Mouse (Mus musculus) hindbrain, embryonic 16.5 days (tissue): ENCODE measurements around the gene Higd2a. TPM values are rescaled to one million over a fixed set of nuclear protein-coding genes. Genes with fewer than 3 reads are reported as not detected.
A peak's percentile ranks its signal among the peaks of the same experiment; 100 is the strongest.

ENCODE experiments used
- ATAC-seq: fragments of 200-750 bp; cut with Nextera tagmentation; 2 replicates; pipeline ENCODE4 v1.8.0; 2017; ENCODE audit warnings: moderate TSS enrichment, moderate library complexity
- H3K27ac ChIP-seq: fragments of 300-500 bp; sonication (generic); 2 replicates; pipeline ENCODE4 v1.5.1; 2014; ENCODE audit warnings: low read depth, mild to moderate bottlenecking, control low read depth, low read length, moderate library complexity
- H3K27me3 ChIP-seq: fragments of 300-500 bp; sonication (generic); replicated peaks from 2 replicates; pipeline ENCODE4 v1.6.1; 2014; ENCODE audit warnings: low read length; ENCODE audit not compliant: control insufficient read depth, insufficient read depth
- H3K36me3 ChIP-seq: fragments of 300-500 bp; sonication (generic); 2 replicates; pipeline ENCODE4 v1.6.1; 2014; ENCODE audit warnings: mild to moderate bottlenecking, low read length, moderate library complexity, mixed read lengths; ENCODE audit not compliant: control insufficient read depth, insufficient read depth
- H3K4me1 ChIP-seq: fragments of 300-500 bp; sonication (generic); 2 replicates; pipeline ENCODE4 v1.6.1; 2014; ENCODE audit warnings: low read depth, low read length; ENCODE audit not compliant: control insufficient read depth, insufficient read depth
- H3K4me2 ChIP-seq: fragments of 300-500 bp; sonication (generic); 2 replicates; pipeline ENCODE4 v1.6.1; 2014; ENCODE audit warnings: mild to moderate bottlenecking, low read length, control low read depth, moderate library complexity
- H3K4me3 ChIP-seq: fragments of 300-500 bp; sonication (generic); 2 replicates; pipeline ENCODE4 v1.5.1; 2014; ENCODE audit warnings: mild to moderate bottlenecking, low read length, control low read depth, moderate library complexity
- H3K9ac ChIP-seq: fragments of 300-500 bp; sonication (generic); 2 replicates; pipeline ENCODE4 v1.6.1; 2014; ENCODE audit warnings: low read depth, mild to moderate bottlenecking, control low read depth, low read length, moderate library complexity
- H3K9me3 ChIP-seq: fragments of 300-500 bp; sonication (generic); 2 replicates; pipeline ENCODE4 v1.6.1; 2014; ENCODE audit warnings: mild to moderate bottlenecking, low read length, moderate library complexity; ENCODE audit not compliant: control insufficient read depth
- WGBS: fragments of 180-500 bp; shearing (Covaris S2); extraction: QIAGEN DNeasy Blood & Tissue Kit; methylation state at CpG from one replicate; pipeline ENCODE4 v1.1.7; 2014; 5-methylcytosine and 5-hydroxymethylcytosine counted together
- polyA plus RNA-seq: library from polyadenylated mRNA; unstranded; fragments of >200 nt; fragmentation: Nextera tagmentation; extraction: Ambion mirVana; gene quantifications from 2 replicates; pipeline ENCODE4 v1.2.1, GENCODE M21; 2015

Gene Higd2a
- polyA plus RNA-seq, 1 experiment from 2014 or later, result 288 TPM

GRCm38 (mm10) chr13:54591776-54592356 lies 1.9 kb downstream of the Higd2a start:
- Histone ChIP-seq H3K36me3 (peaks cover 2% of the 10 kb centered on the region; the same call in 1 of the 2 replicates), H3K27me3 (no peaks in the 10 kb centered on the region), H3K4me3 (peak overlapping the region; percentile 92; the same call in 1 of the 2 replicates), H3K4me2 (peak overlapping the region; percentile 76), H3K9ac (no peak overlapping the region), H3K4me1 (peaks cover 25% of the 10 kb centered on the region), H3K9me3 (no peaks in the 10 kb centered on the region), H3K27ac (no peak overlapping the region)
- no peak for ATAC-seq
- 94% methylated on average over 8 of the region's 8 CpGs for WGBS

GRCm38 (mm10) chr13:54593617-54594016 lies 3.6 kb downstream of the Higd2a start:
- H3K4me3 ChIP-seq, result no peak overlapping the region
- no peaks in the 10 kb centered on the region for H3K9me3 ChIP-seq
- 82% methylated on average over 11 of the region's 11 CpGs for WGBS
- H3K9ac ChIP-seq, result no peak overlapping the region
- no peak for ATAC-seq
- no peaks in the 10 kb centered on the region for H3K27me3 ChIP-seq
- no peak overlapping the region for H3K4me2 ChIP-seq
- peaks cover 13% of the 10 kb centered on the region for H3K36me3 ChIP-seq
- no peak overlapping the region for H3K27ac ChIP-seq
- peaks cover 25% of the 10 kb centered on the region for H3K4me1 ChIP-seq

GRCm38 (mm10) chr13:54596107-54596690 lies 6.2 kb downstream of the Higd2a start:
- 85% methylated on average over 8 of the region's 8 CpGs for WGBS
- Histone ChIP-seq H3K4me2 (no peak overlapping the region), H3K36me3 (peaks cover 15% of the 10 kb centered on the region), H3K9ac (peak overlapping the region; percentile 22; the same call in 1 of the 2 replicates), H3K27me3 (no peaks in the 10 kb centered on the region), H3K27ac (0 out of 2 replicates have a peak overlapping the region, but pooled peaks have one; percentile 12), H3K4me1 (peaks cover 14% of the 10 kb centered on the region), H3K9me3 (no peaks in the 10 kb centered on the region), H3K4me3 (no peak overlapping the region)
- ATAC-seq, result no peak

GRCm38 (mm10) chr13:54596870-54597269 lies 6.9 kb downstream of the Higd2a start:
- no peak overlapping the region for H3K4me3 ChIP-seq
- H3K9me3 ChIP-seq, result no peaks in the 10 kb centered on the region
- no peaks in the 10 kb centered on the region for H3K27me3 ChIP-seq
- no peak overlapping the region for H3K4me2 ChIP-seq
- H3K9ac ChIP-seq, result no peak overlapping the region
- H3K36me3 ChIP-seq, result peaks cover 15% of the 10 kb centered on the region
- ATAC-seq, result 0 out of 2 replicates have a peak, but pooled peaks have one; percentile 13
- no peak overlapping the region for H3K27ac ChIP-seq
- peaks cover 8% of the 10 kb centered on the region; the same call in 1 of the 2 replicates for H3K4me1 ChIP-seq
- 60% methylated on average over 5 of the region's 5 CpGs for WGBS

- 0 out of 2 replicates have a peak, but pooled peaks cover 4% of the 10 kb centered on the region for H3K4me1 ChIP-seq
- peaks cover 13% of the 10 kb centered on the region for H3K36me3 ChIP-seq
- no peak for ATAC-seq
- H3K4me3 ChIP-seq, result no peak overlapping the region
- no peak overlapping the region for H3K9ac ChIP-seq
- no peaks in the 10 kb centered on the region for H3K9me3 ChIP-seq
- no peak overlapping the region for H3K4me2 ChIP-seq
- no peak overlapping the region for H3K27ac ChIP-seq
- H3K27me3 ChIP-seq, result no peaks in the 10 kb centered on the region
- 91% methylated on average over 12 of the region's 12 CpGs for WGBS
Measured at GRCm38 (mm10) chr13:54598622-54599143, 8.7 kb downstream of the Higd2a start.

GRCm38 (mm10) chr13:54602639-54603111 lies 12.7 kb downstream of the Higd2a start:
- no peak overlapping the region for H3K9ac ChIP-seq
- ATAC-seq, result no peak
- H3K9me3 ChIP-seq, result no peaks in the 10 kb centered on the region
- no peak overlapping the region for H3K27ac ChIP-seq
- H3K4me3 ChIP-seq, result no peak overlapping the region
- H3K4me1 ChIP-seq, result no peaks in the 10 kb centered on the region
- no peak overlapping the region for H3K4me2 ChIP-seq
- H3K36me3 ChIP-seq, result peaks cover 17% of the 10 kb centered on the region
- 63% methylated on average over 3 of the region's 3 CpGs for WGBS
- no peaks in the 10 kb centered on the region for H3K27me3 ChIP-seq

GRCm38 (mm10) chr13:54603501-54603900 lies 13.5 kb downstream of the Higd2a start:
- Histone ChIP-seq H3K36me3 (peaks cover 10% of the 10 kb centered on the region), H3K27ac (no peak overlapping the region), H3K9ac (no peak overlapping the region), H3K4me2 (no peak overlapping the region), H3K4me3 (no peak overlapping the region), H3K4me1 (peaks cover 6% of the 10 kb centered on the region), H3K27me3 (no peaks in the 10 kb centered on the region), H3K9me3 (no peaks in the 10 kb centered on the region)
- ATAC-seq, result no peak

- peaks cover 7% of the 10 kb centered on the region for H3K36me3 ChIP-seq
- no peak for ATAC-seq
Measured at GRCm38 (mm10) chr13:54604221-54604620, 14.2 kb downstream of the Higd2a start.

GRCm38 (mm10) chr13:54605426-54605825 lies 15.4 kb downstream of the Higd2a start:
- peaks cover 23% of the 10 kb centered on the region for H3K4me1 ChIP-seq

More at GRCm38 (mm10) chr13:54604221-54604620, 14.2 kb downstream of the Higd2a start:
- no peaks in the 10 kb centered on the region for H3K9me3 ChIP-seq
- H3K4me2 ChIP-seq, result no peak overlapping the region
- H3K4me3 ChIP-seq, result no peak overlapping the region
- peaks cover 13% of the 10 kb centered on the region for H3K4me1 ChIP-seq
- WGBS, result 53% methylated on average over 4 of the region's 4 CpGs
- H3K27me3 ChIP-seq, result no peaks in the 10 kb centered on the region
- no peak overlapping the region for H3K27ac ChIP-seq
- no peak overlapping the region for H3K9ac ChIP-seq

More at GRCm38 (mm10) chr13:54605426-54605825, 15.4 kb downstream of the Higd2a start:
- Histone ChIP-seq H3K4me2 (no peak overlapping the region), H3K27me3 (no peaks in the 10 kb centered on the region), H3K27ac (no peak overlapping the region), H3K9ac (no peak overlapping the region), H3K36me3 (peaks cover 7% of the 10 kb centered on the region), H3K4me3 (no peak overlapping the region), H3K9me3 (no peaks in the 10 kb centered on the region)
- WGBS, result 77% methylated on average over 5 of the region's 5 CpGs
- ATAC-seq, result no peak
